Mouse (Mus musculus): Measurements from ENCODE around the gene Vapb. TPM values are rescaled to one million over a fixed set of nuclear protein-coding genes. Genes with fewer than 3 reads are reported as not detected.

Vapb gene
- total RNA-seq, 2 experiments from 2014 or later, result 127 to 130 TPM

DNA sequence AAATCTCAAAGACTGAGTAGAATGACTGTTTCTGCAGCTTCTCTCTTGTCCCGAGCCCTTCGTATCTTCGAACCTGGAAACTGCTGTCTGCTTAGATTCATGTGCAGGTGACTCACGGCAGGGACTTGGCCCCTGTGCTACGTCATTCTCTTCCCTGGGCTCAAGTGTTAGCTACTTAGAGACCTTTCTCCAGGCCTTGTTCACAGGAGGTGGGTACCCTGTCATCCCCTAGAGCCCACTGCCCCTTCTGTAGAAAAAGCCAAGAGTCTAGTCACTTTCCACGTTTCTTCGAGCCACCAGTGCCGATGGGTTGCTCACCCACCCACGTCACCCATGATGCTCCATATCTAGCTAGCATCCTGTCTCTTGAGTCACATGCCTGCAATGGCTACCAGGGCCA is 89.9 kb downstream of the Vapb start:
- DNase-seq (ENCODE audit: low spot score in 2 of 2), result no peak

DNA sequence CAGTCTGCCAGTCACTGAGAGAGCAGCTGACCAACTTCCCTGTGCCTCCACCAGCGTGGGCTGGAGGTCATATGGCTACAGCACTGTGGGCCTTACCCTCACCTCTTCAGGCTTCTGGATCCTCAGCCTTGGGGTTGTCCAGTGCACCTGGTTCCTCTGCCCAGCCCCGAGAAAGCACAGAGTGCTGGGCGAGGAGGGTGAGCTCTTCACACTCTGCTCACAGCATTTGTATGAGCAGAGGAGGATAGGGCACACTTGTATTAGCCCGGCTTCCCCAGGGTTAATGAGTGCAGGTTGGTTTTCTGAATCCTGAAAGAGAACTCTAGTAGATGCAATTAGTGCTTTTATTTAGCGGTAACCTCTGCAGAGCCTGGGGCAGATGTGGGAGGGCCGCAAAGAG is 90.8 kb downstream of the Vapb start:
- no peak for DNase-seq (ENCODE audit: low spot score in 2 of 2)

DNA sequence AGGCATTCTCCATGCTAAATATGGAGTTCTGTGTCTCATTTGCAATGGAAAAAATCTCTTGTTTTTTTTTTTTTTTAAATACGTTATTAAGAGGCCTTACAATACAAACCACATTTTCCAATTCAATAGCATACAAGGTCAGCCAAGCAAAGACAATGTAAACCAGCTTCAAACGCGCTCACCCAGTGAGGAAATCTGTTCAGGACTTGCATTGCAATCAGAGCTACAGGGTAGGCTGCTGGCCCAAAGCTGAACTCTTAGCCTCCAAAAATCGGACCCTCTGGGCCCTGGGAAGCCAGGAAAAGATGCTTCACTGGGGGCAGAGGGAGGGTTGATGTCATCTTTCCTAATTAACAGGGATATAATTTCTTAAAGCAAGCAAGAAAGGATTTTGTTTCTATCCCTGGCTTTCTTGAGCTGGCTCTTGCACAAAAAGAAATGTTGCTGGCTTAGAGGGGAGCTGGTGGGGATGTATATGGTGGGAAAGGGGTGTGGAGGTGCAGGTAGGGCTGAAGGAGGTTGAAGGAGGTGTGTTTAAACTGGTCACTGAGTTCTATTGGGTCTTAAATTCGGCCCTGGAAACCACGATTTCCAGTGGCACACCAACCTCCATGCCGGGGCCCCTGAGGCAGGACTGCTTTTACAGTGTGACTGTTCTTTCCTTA is 95.6 kb downstream of the Vapb start:
- DNase-seq (ENCODE audit: low spot score in 2 of 2), result no peak

Small RNA genes within 50 kb of the gene (microRNA-seq; reads per million reads assigned to microRNA genes)
- gene Mir6340, result not detected

Other genes starting within 250 kb of the Vapb start
- not detected for gene 1700021F07Rik, start 214.9 kb upstream of the Vapb start, total RNA-seq (2021)
- gene Ankrd60, start 159.1 kb upstream of the Vapb start, total RNA-seq (2021), result not detected
- 10 to 100 TPM; 34.6 to 35.0 TPM for gene Rab22a, start 77.8 kb upstream of the Vapb start, total RNA-seq (2021)
- not detected for gene 1700010B08Rik, start 18.1 kb upstream of the Vapb start, total RNA-seq (2021)

All from adrenal gland, postnatal 4 days (tissue).